ENCODE assay signal across 8 mouse cellular contexts in the genomic region with DNA sequence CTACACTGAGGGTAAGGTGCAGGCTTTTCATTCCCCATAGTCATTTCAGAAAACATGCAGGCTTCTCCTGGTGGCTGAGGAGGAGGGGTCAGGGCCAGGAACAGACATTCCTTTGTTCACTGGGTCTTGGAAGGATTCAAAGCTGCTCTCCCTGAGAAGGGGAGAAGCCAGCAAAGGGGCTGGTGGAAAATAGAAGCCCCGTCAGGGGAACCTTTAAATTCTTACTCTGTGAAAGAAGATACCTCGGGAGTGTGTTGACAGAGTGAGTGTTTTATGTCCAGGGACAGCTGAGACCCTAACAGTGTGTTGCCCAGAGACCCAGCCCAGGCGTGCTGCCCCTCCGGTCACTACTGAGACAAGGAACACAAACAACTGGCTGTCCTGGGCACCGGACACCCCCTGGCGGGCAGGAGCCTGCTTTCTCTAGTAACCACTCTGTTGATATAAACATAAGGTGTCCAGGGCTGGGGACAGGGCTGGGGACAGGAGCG. TPM values are rescaled to one million over a fixed set of nuclear protein-coding genes. Genes with fewer than 3 reads are reported as not detected.
DNase-seq lines count a peak whose midpoint lies in the region; ATAC-seq lines count a peak whose summit lies in the region.

No protein-coding gene starts in this region.

- H3K4me1 ChIP-seq in heart, embryonic 12.5 days (replicated peaks): peaks cover 55% of the 10 kb centered on the region
- peaks cover 26% of the 10 kb centered on the region for H3K4me1 ChIP-seq in limb, embryonic 13.5 days

- peak overlapping the region; percentile 98 for H3K27ac ChIP-seq in heart, embryonic 12.5 days (ENCODE audit: poor library complexity, severe bottlenecking)
- H3K27ac ChIP-seq in limb, embryonic 13.5 days: peak overlapping the region; percentile 87

- H3K9me3 ChIP-seq in heart, embryonic 12.5 days (replicated peaks): 0 out of 2 replicates have a peak, but pooled peaks cover 6% of the 10 kb centered on the region
- H3K9me3 ChIP-seq in limb, embryonic 13.5 days: no peaks in the 10 kb centered on the region

- peak overlapping the region; percentile 45; the same call in 1 of the 2 replicates for H3K9ac ChIP-seq in heart, embryonic 12.5 days
- H3K9ac ChIP-seq in limb, embryonic 13.5 days: no peak overlapping the region

- peak overlapping the region; percentile 45 for H3K4me2 ChIP-seq in heart, embryonic 12.5 days
- peak overlapping the region; percentile 11; the same call in 1 of the 2 replicates for H3K4me2 ChIP-seq in limb, embryonic 13.5 days (replicated peaks)

- H3K27me3 ChIP-seq in heart, embryonic 12.5 days (replicated peaks): no peaks in the 10 kb centered on the region
- H3K27me3 ChIP-seq in limb, embryonic 13.5 days: no peaks in the 10 kb centered on the region

- no peaks in the 10 kb centered on the region for H3K36me3 ChIP-seq in heart, embryonic 12.5 days
- no peaks in the 10 kb centered on the region for H3K36me3 ChIP-seq in limb, embryonic 13.5 days

- no peak overlapping the region for H3K4me3 ChIP-seq in heart, embryonic 12.5 days
- no peak overlapping the region for H3K4me3 ChIP-seq in limb, embryonic 13.5 days

- 0 out of 2 replicates have a peak, but pooled peaks have one; percentile 33 for ATAC-seq in heart, embryonic 12.5 days (ENCODE audit: insufficient number of reproducible peaks, low FRiP score)
- ATAC-seq in limb, embryonic 13.5 days (ENCODE audit: low FRiP score, low read depth): peak; percentile 84

- 15% methylated on average over 7 of the region's 7 CpGs for WGBS in heart, embryonic 12.5 days
- 25% methylated on average over 7 of the region's 7 CpGs for WGBS in limb, embryonic 13.5 days

- DNase-seq in testis, postnatal 10 days (ENCODE audit: low spot score): peak; percentile 60
- DNase-seq in testis, postnatal 14 days (ENCODE audit: low spot score): no peak
- DNase-seq in natural killer cell, adult 2 months (ENCODE audit: low spot score in 2 of 2): no peak
- no peak for DNase-seq in cerebellum, adult 11 months
- no peak for DNase-seq in spleen, postnatal 4 days (ENCODE audit: low spot score in 2 of 2)
- DNase-seq in urinary bladder, postnatal 14 days (ENCODE audit: low spot score): no peak

RNA-seq across cellular contexts. Expression of a gene that starts 4.7 kb away (rescaled TPM):
- 199 and 207 TPM in 2 replicates for polyA plus RNA-seq in heart, embryonic 12.5 days (2016; fragmentation: Nextera tagmentation; extraction: Ambion mirVana)
- 21.8 and 21.9 TPM in 2 replicates for polyA plus RNA-seq in limb, embryonic 13.5 days (2015; fragmentation: Nextera tagmentation; extraction: Ambion mirVana)

RNA-seq across cellular contexts. Expression of a gene that starts 13.9 kb away (rescaled TPM):
- 4.5 and 5.7 TPM in 2 replicates for polyA plus RNA-seq in heart, embryonic 12.5 days (2016; fragmentation: Nextera tagmentation; extraction: Ambion mirVana)
- polyA plus RNA-seq in limb, embryonic 13.5 days (2015; fragmentation: Nextera tagmentation; extraction: Ambion mirVana): 1.8 and 2.0 TPM in 2 replicates

RNA-seq across cellular contexts. Expression of a gene that starts 17.2 kb away (rescaled TPM):
- 0.09 and 0.36 TPM in 2 replicates for polyA plus RNA-seq in heart, embryonic 12.5 days (2016; fragmentation: Nextera tagmentation; extraction: Ambion mirVana)
- 0.31 and 0.32 TPM in 2 replicates for polyA plus RNA-seq in limb, embryonic 13.5 days (2015; fragmentation: Nextera tagmentation; extraction: Ambion mirVana)

RNA-seq across cellular contexts. Expression of a gene that starts 27.7 kb away (rescaled TPM):
- 43.6 and 45.4 TPM in 2 replicates for polyA plus RNA-seq in heart, embryonic 12.5 days (2016; fragmentation: Nextera tagmentation; extraction: Ambion mirVana)
- polyA plus RNA-seq in limb, embryonic 13.5 days (2015; fragmentation: Nextera tagmentation; extraction: Ambion mirVana): 52.5 and 56.6 TPM in 2 replicates

RNA-seq across cellular contexts. Expression of a gene that starts 27.8 kb away (rescaled TPM):
- 13.7 and 14.0 TPM in 2 replicates for polyA plus RNA-seq in heart, embryonic 12.5 days (2016; fragmentation: Nextera tagmentation; extraction: Ambion mirVana)
- polyA plus RNA-seq in limb, embryonic 13.5 days (2015; fragmentation: Nextera tagmentation; extraction: Ambion mirVana): 16.7 and 17.2 TPM in 2 replicates
